Mouse (Mus musculus): Measurements from ENCODE around the gene Spink2. TPM values are rescaled to one million over a fixed set of nuclear protein-coding genes. Genes with fewer than 3 reads are reported as not detected.
A peak's percentile ranks its signal among the peaks of the same experiment; 100 is the strongest.
"Not testable (repeated sequence)": the region's sequence is repeated elsewhere in the genome, so short reads cannot be mapped to it uniquely, and the experiment has no call there.

Spink2 gene
- polyA plus RNA-seq, 1 experiment from 2014 or later, result 3.2 TPM

GRCm38 (mm10) chr5:77245787-77246671 lies 34.8 kb upstream of the Spink2 start:
- Histone ChIP-seq H3K27me3 (ENCODE audit: control insufficient read depth, insufficient read depth, low read length) (no peaks in the 10 kb centered on the region), H3K4me3 (replicated peaks; ENCODE audit: low read length) (peak overlapping the region; percentile 40), H3K4me2 (ENCODE audit: low read depth, low read length) (peak overlapping the region; percentile 50), H3K4me1 (ENCODE audit: control insufficient read depth, insufficient read depth, low read length) (0 out of 2 replicates have a peak, but pooled peaks cover 2% of the 10 kb centered on the region), H3K27ac (ENCODE audit: low read length) (no peak overlapping the region), H3K36me3 (ENCODE audit: control insufficient read depth, insufficient read depth, low read length) (no peaks in the 10 kb centered on the region), H3K9ac (ENCODE audit: low read length) (peak overlapping the region; percentile 50; the same call in 1 of the 2 replicates), H3K9me3 (replicated peaks; ENCODE audit: control insufficient read depth, low read length) (no peaks in the 10 kb centered on the region)
- ATAC-seq (ENCODE audit: insufficient read depth, low FRiP score), result peak; percentile 46; the same call in 1 of the 2 replicates
- WGBS, result 26% methylated on average over 26 of the region's 26 CpGs

- Histone ChIP-seq H3K27ac (ENCODE audit: low read length) (no peak overlapping the region), H3K4me2 (ENCODE audit: low read depth, low read length) (peak overlapping the region; percentile 50)
- 30% methylated on average over 7 of the region's 7 CpGs for WGBS
Observed at GRCm38 (mm10) chr5:77245463-77245786, 34.2 kb upstream of the Spink2 start.

GRCm38 (mm10) chr5:77244331-77244987 lies 33.2 kb upstream of the Spink2 start:
- H3K4me1 ChIP-seq (ENCODE audit: control insufficient read depth, insufficient read depth, low read length), result 0 out of 2 replicates have a peak, but pooled peaks cover 2% of the 10 kb centered on the region
- 43% methylated on average over 8 of the region's 8 CpGs for WGBS
- ATAC-seq (ENCODE audit: insufficient read depth, low FRiP score), result no peak

More at GRCm38 (mm10) chr5:77245463-77245786, 34.2 kb upstream of the Spink2 start:
- peak overlapping the region; percentile 40 for H3K4me3 ChIP-seq (replicated peaks; ENCODE audit: low read length)
- no peaks in the 10 kb centered on the region for H3K27me3 ChIP-seq (ENCODE audit: control insufficient read depth, insufficient read depth, low read length)
- H3K9ac ChIP-seq (ENCODE audit: low read length), result peak overlapping the region; percentile 45; the same call in 1 of the 2 replicates
- no peak for ATAC-seq (ENCODE audit: insufficient read depth, low FRiP score)
- no peaks in the 10 kb centered on the region for H3K36me3 ChIP-seq (ENCODE audit: control insufficient read depth, insufficient read depth, low read length)
- no peaks in the 10 kb centered on the region for H3K9me3 ChIP-seq (replicated peaks; ENCODE audit: control insufficient read depth, low read length)
- 0 out of 2 replicates have a peak, but pooled peaks cover 2% of the 10 kb centered on the region for H3K4me1 ChIP-seq (ENCODE audit: control insufficient read depth, insufficient read depth, low read length)

GRCm38 (mm10) chr5:77237104-77237503 lies 25.8 kb upstream of the Spink2 start:
- Histone ChIP-seq H3K9ac (ENCODE audit: low read length) (no peak overlapping the region), H3K36me3 (ENCODE audit: control insufficient read depth, insufficient read depth, low read length) (no peaks in the 10 kb centered on the region), H3K9me3 (replicated peaks; ENCODE audit: control insufficient read depth, low read length) (no peaks in the 10 kb centered on the region), H3K4me2 (ENCODE audit: low read depth, low read length) (no peak overlapping the region), H3K27ac (ENCODE audit: low read length) (no peak overlapping the region), H3K4me3 (replicated peaks; ENCODE audit: low read length) (no peak overlapping the region), H3K27me3 (ENCODE audit: control insufficient read depth, insufficient read depth, low read length) (no peaks in the 10 kb centered on the region), H3K4me1 (ENCODE audit: control insufficient read depth, insufficient read depth, low read length) (no peaks in the 10 kb centered on the region)
- WGBS, result 71% methylated on average over 2 of the region's 2 CpGs
- no peak for ATAC-seq (ENCODE audit: insufficient read depth, low FRiP score)

More at GRCm38 (mm10) chr5:77244331-77244987, 33.2 kb upstream of the Spink2 start:
- no peak overlapping the region for H3K27ac ChIP-seq (ENCODE audit: low read length)
- H3K4me2 ChIP-seq (ENCODE audit: low read depth, low read length), result no peak overlapping the region
- H3K36me3 ChIP-seq (ENCODE audit: control insufficient read depth, insufficient read depth, low read length), result no peaks in the 10 kb centered on the region
- H3K9ac ChIP-seq (ENCODE audit: low read length), result no peak overlapping the region
- no peak overlapping the region for H3K4me3 ChIP-seq (replicated peaks; ENCODE audit: low read length)
- no peaks in the 10 kb centered on the region for H3K9me3 ChIP-seq (replicated peaks; ENCODE audit: control insufficient read depth, low read length)
- no peaks in the 10 kb centered on the region for H3K27me3 ChIP-seq (ENCODE audit: control insufficient read depth, insufficient read depth, low read length)

GRCm38 (mm10) chr5:77234921-77235320 lies 23.6 kb upstream of the Spink2 start:
- Histone ChIP-seq H3K27me3 (ENCODE audit: control insufficient read depth, insufficient read depth, low read length) (no peaks in the 10 kb centered on the region), H3K4me2 (ENCODE audit: low read depth, low read length) (no peak overlapping the region)
- 27% methylated on average over 3 of the region's 3 CpGs for WGBS

GRCm38 (mm10) chr5:77231863-77232262 lies 20.6 kb upstream of the Spink2 start:
- H3K9me3 ChIP-seq (replicated peaks; ENCODE audit: control insufficient read depth, low read length); H3K4me2 ChIP-seq (ENCODE audit: low read depth, low read length); H3K4me1 ChIP-seq (ENCODE audit: control insufficient read depth, insufficient read depth, low read length); H3K27me3 ChIP-seq (ENCODE audit: control insufficient read depth, insufficient read depth, low read length); H3K4me3 ChIP-seq (replicated peaks; ENCODE audit: low read length); H3K27ac ChIP-seq (ENCODE audit: low read length); ATAC-seq (ENCODE audit: insufficient read depth, low FRiP score); H3K36me3 ChIP-seq (ENCODE audit: control insufficient read depth, insufficient read depth, low read length); H3K9ac ChIP-seq (ENCODE audit: low read length): not testable (repeated sequence)
- 93% methylated on average over 4 of the region's 4 CpGs for WGBS

More at GRCm38 (mm10) chr5:77234921-77235320, 23.6 kb upstream of the Spink2 start:
- no peak for ATAC-seq (ENCODE audit: insufficient read depth, low FRiP score)
- no peak overlapping the region for H3K9ac ChIP-seq (ENCODE audit: low read length)
- H3K4me1 ChIP-seq (ENCODE audit: control insufficient read depth, insufficient read depth, low read length), result no peaks in the 10 kb centered on the region
- no peak overlapping the region for H3K27ac ChIP-seq (ENCODE audit: low read length)
- no peak overlapping the region for H3K4me3 ChIP-seq (replicated peaks; ENCODE audit: low read length)
- H3K36me3 ChIP-seq (ENCODE audit: control insufficient read depth, insufficient read depth, low read length), result no peaks in the 10 kb centered on the region
- H3K9me3 ChIP-seq (replicated peaks; ENCODE audit: control insufficient read depth, low read length), result no peaks in the 10 kb centered on the region

- Histone ChIP-seq H3K36me3 (ENCODE audit: control insufficient read depth, insufficient read depth, low read length) (no peaks in the 10 kb centered on the region), H3K9ac (ENCODE audit: low read length) (no peak overlapping the region), H3K4me1 (ENCODE audit: control insufficient read depth, insufficient read depth, low read length) (no peaks in the 10 kb centered on the region), H3K4me3 (replicated peaks; ENCODE audit: low read length) (no peak overlapping the region), H3K27ac (ENCODE audit: low read length) (no peak overlapping the region), H3K27me3 (ENCODE audit: control insufficient read depth, insufficient read depth, low read length) (no peaks in the 10 kb centered on the region), H3K9me3 (replicated peaks; ENCODE audit: control insufficient read depth, low read length) (no peaks in the 10 kb centered on the region), H3K4me2 (ENCODE audit: low read depth, low read length) (no peak overlapping the region)
- 15% methylated on average over 1 of the region's 1 CpGs for WGBS
- no peak for ATAC-seq (ENCODE audit: insufficient read depth, low FRiP score)
Observed at GRCm38 (mm10) chr5:77228986-77229385, 17.7 kb upstream of the Spink2 start.

- no peak for ATAC-seq (ENCODE audit: insufficient read depth, low FRiP score)
- Histone ChIP-seq H3K4me3 (replicated peaks; ENCODE audit: low read length) (no peak overlapping the region), H3K36me3 (ENCODE audit: control insufficient read depth, insufficient read depth, low read length) (no peaks in the 10 kb centered on the region), H3K4me2 (ENCODE audit: low read depth, low read length) (no peak overlapping the region), H3K4me1 (ENCODE audit: control insufficient read depth, insufficient read depth, low read length) (no peaks in the 10 kb centered on the region), H3K9me3 (replicated peaks; ENCODE audit: control insufficient read depth, low read length) (no peaks in the 10 kb centered on the region), H3K27me3 (ENCODE audit: control insufficient read depth, insufficient read depth, low read length) (no peaks in the 10 kb centered on the region), H3K27ac (ENCODE audit: low read length) (no peak overlapping the region), H3K9ac (ENCODE audit: low read length) (no peak overlapping the region)
- WGBS, result 74% methylated on average over 11 of the region's 11 CpGs
Observed at GRCm38 (mm10) chr5:77223043-77223975, 12.0 kb upstream of the Spink2 start.

All from stomach, embryonic 16.5 days (tissue).